Mouse (Mus musculus) liver, embryonic 14.5 days (tissue): ENCODE measurements around the gene Srsf10. TPM values are rescaled to one million over a fixed set of nuclear protein-coding genes. Genes with fewer than 3 reads are reported as not detected.
A peak's percentile ranks its signal among the peaks of the same experiment; 100 is the strongest.

Experiments used
- ATAC-seq: fragments of 200-750 bp; cut with Nextera tagmentation; 2 replicates; pipeline ENCODE4 v1.8.0; 2017; ENCODE audit warnings: moderate number of reproducible peaks, mild to moderate bottlenecking, moderate library complexity; ENCODE audit not compliant: insufficient read depth
- DNase-seq, 3 experiments: peaks; one replicate each; pipeline ENCODE4 v3.0.0-alpha.2; 2012 to 2013; ENCODE audit warnings: low read depth in 3 of 3, low spot score in 3 of 3
- H3K27ac ChIP-seq: fragments of 300-500 bp; sonication (generic); 2 replicates; pipeline ENCODE4 v1.5.1; 2014; ENCODE audit warnings: moderate library complexity, mild to moderate bottlenecking, control low read depth, inconsistent platforms
- H3K27me3 ChIP-seq: fragments of 300-500 bp; sonication (generic); 2 replicates; pipeline ENCODE4 v1.6.1; 2014; ENCODE audit warnings: mild to moderate bottlenecking, low read length, moderate library complexity; ENCODE audit not compliant: control insufficient read depth, insufficient read depth
- H3K36me3 ChIP-seq: fragments of 300-500 bp; sonication (generic); replicated peaks from 2 replicates; pipeline ENCODE4 v1.6.1; 2014; ENCODE audit warnings: low read depth; ENCODE audit not compliant: control insufficient read depth, insufficient read depth
- H3K4me1 ChIP-seq, 2 experiments: fragments of 200-500 bp in 1 of 2; fragments of 300-500 bp in 1 of 2; sonication (generic) in 1 of 2; replicated peaks; 2 replicates each; pipeline ENCODE4 v1.6.1; 2012 to 2014; ENCODE audit warnings: antibody characterized with exemption in 1 of 2, inconsistent platforms in 1 of 2, low read length in 1 of 2; ENCODE audit not compliant: control insufficient read depth in 2 of 2, insufficient read depth in 2 of 2
- H3K4me2 ChIP-seq: fragments of 300-500 bp; sonication (generic); 2 replicates; pipeline ENCODE4 v1.6.1; 2014; ENCODE audit warnings: low read depth, mild to moderate bottlenecking, control low read depth, moderate library complexity
- H3K4me3 ChIP-seq, 2 experiments: fragments of 200-500 bp in 1 of 2; fragments of 300-500 bp in 1 of 2; sonication (generic) in 1 of 2; 2 replicates each; pipeline ENCODE4 v1.5.1; 2012 to 2014; ENCODE audit warnings: low read depth in 2 of 2, low read length in 2 of 2, mild to moderate bottlenecking in 2 of 2, control low read depth in 1 of 2, inconsistent platforms in 1 of 2, moderate library complexity in 1 of 2; ENCODE audit not compliant: insufficient read depth in 1 of 2
- H3K9ac ChIP-seq: fragments of 300-500 bp; sonication (generic); replicated peaks from 2 replicates; pipeline ENCODE4 v1.6.1; 2014; ENCODE audit warnings: mild to moderate bottlenecking, control low read depth, moderate library complexity
- H3K9me3 ChIP-seq: fragments of 300-500 bp; sonication (generic); 2 replicates; pipeline ENCODE4 v1.6.1; 2016; ENCODE audit warnings: low read length, mixed read lengths; ENCODE audit not compliant: control insufficient read depth
- CTCF ChIP-seq: IDR thresholded peaks from 2 replicates; pipeline ENCODE4 v1.5.1; 2016; ENCODE audit warnings: antibody characterized with exemption, low read depth, control low read depth
- EP300 ChIP-seq: IDR thresholded peaks from 2 replicates; pipeline ENCODE4 v1.6.1; 2016; ENCODE audit warnings: antibody characterized with exemption, low read depth
- WGBS: fragments of 180-500 bp; shearing (Covaris S2); extraction: QIAGEN DNeasy Blood & Tissue Kit; methylation state at CpG from one replicate; pipeline ENCODE4 v1.1.7; 2014; ENCODE audit not compliant: insufficient replicate concordance; 5-methylcytosine and 5-hydroxymethylcytosine counted together
- polyA plus RNA-seq, 2 experiments: library from polyadenylated mRNA; depleted of rRNA in 1 of 2; stranded (reverse) in 1 of 2; unstranded in 1 of 2; fragments of >200 nt; fragmentation: Nextera tagmentation in 1 of 2; extraction: Ambion mirVana in 1 of 2; gene quantifications; 2 replicates each; pipeline versions ENCODE4 v1.2.1 to v1.2.3; 2012 to 2014

Srsf10 gene
- polyA plus RNA-seq, 2 experiments, result 49.6 to 110 TPM

- no peak for ATAC-seq
- WGBS, result 72% methylated on average over 11 of the region's 11 CpGs
- no peak for TF ChIP-seq CTCF
- TF ChIP-seq EP300, result no peak
Measured at GRCm38 (mm10) chr4:135854630-135855029, 917 bp upstream of the Srsf10 start.

GRCm38 (mm10) chr4:135855080-135855479 lies 467 bp upstream of the Srsf10 start:
- peaks cover 11% of the 10 kb centered on the region for H3K36me3 ChIP-seq
- peak overlapping the region; percentile 80 to 88 for H3K4me3 ChIP-seq
- DNase-seq, result no peak
- TF ChIP-seq CTCF, result no peak
- no peak for TF ChIP-seq EP300
- H3K4me1 ChIP-seq, result peaks cover 49 to 66% of the 10 kb centered on the region in 2 experiments
- WGBS, result 2% methylated on average over 6 of the region's 6 CpGs
- peak overlapping the region; percentile 94 for H3K27ac ChIP-seq
- H3K27me3 ChIP-seq, result no peaks in the 10 kb centered on the region
- H3K4me2 ChIP-seq, result peak overlapping the region; percentile 95
- peak overlapping the region; percentile 92 for H3K9ac ChIP-seq
- no peak for ATAC-seq
- H3K9me3 ChIP-seq, result no peaks in the 10 kb centered on the region

More at GRCm38 (mm10) chr4:135854630-135855029, 917 bp upstream of the Srsf10 start:
- H3K4me3 ChIP-seq, result peak overlapping the region; percentile 80 to 88
- peaks cover 53 to 66% of the 10 kb centered on the region in 2 experiments for H3K4me1 ChIP-seq
- no peaks in the 10 kb centered on the region for H3K27me3 ChIP-seq
- H3K27ac ChIP-seq, result peak overlapping the region; percentile 94
- no peak for DNase-seq
- no peaks in the 10 kb centered on the region for H3K9me3 ChIP-seq
- H3K4me2 ChIP-seq, result peak overlapping the region; percentile 95
- H3K9ac ChIP-seq, result peak overlapping the region; percentile 92
- H3K36me3 ChIP-seq, result peaks cover 7% of the 10 kb centered on the region

- no peak for DNase-seq
- peaks cover 36 to 52% of the 10 kb centered on the region in 2 experiments for H3K4me1 ChIP-seq
- under 1% methylated on average over 83 of the region's 91 CpGs for WGBS
Measured at GRCm38 (mm10) chr4:135856223-135857091, 910 bp downstream of the Srsf10 start.

GRCm38 (mm10) chr4:135857597-135858186 lies 2.1 kb downstream of the Srsf10 start:
- H3K4me2 ChIP-seq, result peak overlapping the region; percentile 95
- peak overlapping the region; percentile 90 for H3K9ac ChIP-seq
- H3K36me3 ChIP-seq, result peaks cover 34% of the 10 kb centered on the region
- no peaks in the 10 kb centered on the region for H3K9me3 ChIP-seq
- TF ChIP-seq EP300 (no peak), CTCF (no peak)
- H3K27me3 ChIP-seq, result no peaks in the 10 kb centered on the region
- H3K4me1 ChIP-seq, result peaks cover 26 to 41% of the 10 kb centered on the region in 2 experiments
- DNase-seq (no peak), ATAC-seq (no peak)
- 9% methylated on average over 7 of the region's 7 CpGs for WGBS
- peak overlapping the region; percentile 88 to 100 for H3K4me3 ChIP-seq
- H3K27ac ChIP-seq, result no peak overlapping the region; the same call in 1 of the 2 replicates

More at GRCm38 (mm10) chr4:135856223-135857091, 910 bp downstream of the Srsf10 start:
- H3K36me3 ChIP-seq, result peaks cover 22% of the 10 kb centered on the region
- H3K27ac ChIP-seq, result peak overlapping the region; percentile 94
- peak overlapping the region; percentile 88 to 100 for H3K4me3 ChIP-seq
- peak overlapping the region; percentile 90 for H3K9ac ChIP-seq
- TF ChIP-seq CTCF (no peak), EP300 (no peak)
- peak; percentile 71 for ATAC-seq
- H3K9me3 ChIP-seq, result no peaks in the 10 kb centered on the region
- no peaks in the 10 kb centered on the region for H3K27me3 ChIP-seq
- H3K4me2 ChIP-seq, result peak overlapping the region; percentile 95

DNA sequence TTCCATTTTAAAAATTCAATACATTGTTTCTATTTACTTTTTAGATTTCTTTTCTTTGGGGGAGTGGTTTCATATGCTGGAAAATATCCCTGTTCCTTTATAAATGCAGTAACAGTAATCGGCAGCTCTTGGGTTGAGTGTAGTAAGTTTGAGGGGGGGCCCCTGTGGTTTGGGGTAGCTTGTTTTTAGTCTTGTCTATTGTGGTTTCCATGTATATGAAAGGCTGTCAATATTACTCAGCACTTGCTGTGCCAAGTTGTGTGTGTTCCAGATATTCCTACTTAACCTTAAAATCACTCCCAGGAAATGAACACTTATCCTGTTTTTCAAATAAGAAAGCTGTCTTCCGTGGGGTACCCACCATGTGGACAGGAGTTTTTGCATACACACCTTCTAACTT lies 13.4 kb downstream of the Srsf10 start:
- Histone ChIP-seq H3K4me1 (peaks cover 3 to 11% of the 10 kb centered on the region in 2 experiments; a peak in 3 of 4 replicates), H3K36me3 (peaks cover 45% of the 10 kb centered on the region), H3K9me3 (no peaks in the 10 kb centered on the region), H3K4me2 (no peak overlapping the region), H3K27me3 (no peaks in the 10 kb centered on the region), H3K9ac (no peak overlapping the region), H3K4me3 (no peak overlapping the region), H3K27ac (no peak overlapping the region)
- DNase-seq (no peak), ATAC-seq (no peak)
- TF ChIP-seq EP300, result no peak
- WGBS, result 36% methylated on average over 2 of the region's 2 CpGs
